Mouse (Mus musculus) stomach, embryonic 15.5 days (tissue): ENCODE measurements at regions not wholly inside any gene's neighbourhood (a gene's known extent, or its start where the extent isn't known, plus 50 kb on each side); places are given as distances from the start of the nearest gene placed in this dataset.
"Not testable (repeated sequence)": the region's sequence is repeated elsewhere in the genome, so short reads cannot be mapped to it uniquely, and the experiment has no call there.

Experiments
- ATAC-seq: fragments of 200-750 bp; cut with Nextera tagmentation; 2 replicates; pipeline ENCODE4 v1.8.0; 2017; ENCODE audit warnings: low read depth, moderate number of reproducible peaks, moderate TSS enrichment; ENCODE audit not compliant: insufficient read depth, low FRiP score
- H3K27ac ChIP-seq: fragments of 300-500 bp; sonication (generic); 2 replicates; pipeline ENCODE4 v1.5.1; 2015; ENCODE audit warnings: mild to moderate bottlenecking, inconsistent platforms
- H3K27me3 ChIP-seq: fragments of 300-500 bp; sonication (generic); replicated peaks from 2 replicates; pipeline ENCODE4 v1.6.1; 2015; ENCODE audit warnings: inconsistent platforms
- H3K36me3 ChIP-seq: fragments of 300-500 bp; sonication (generic); 2 replicates; pipeline ENCODE4 v1.6.1; 2015; ENCODE audit warnings: inconsistent platforms
- H3K4me1 ChIP-seq: fragments of 300-500 bp; sonication (generic); 2 replicates; pipeline ENCODE4 v1.6.1; 2015; ENCODE audit warnings: inconsistent platforms
- H3K4me2 ChIP-seq: fragments of 300-500 bp; sonication (generic); 2 replicates; pipeline ENCODE4 v1.6.1; 2015; ENCODE audit warnings: mild to moderate bottlenecking, inconsistent platforms
- H3K4me3 ChIP-seq: fragments of 300-500 bp; sonication (generic); replicated peaks from 2 replicates; pipeline ENCODE4 v1.5.1; 2015; ENCODE audit warnings: inconsistent platforms
- H3K9ac ChIP-seq: fragments of 300-500 bp; sonication (generic); 2 replicates; pipeline ENCODE4 v1.6.1; 2015; ENCODE audit warnings: inconsistent platforms
- H3K9me3 ChIP-seq: fragments of 300-500 bp; sonication (generic); 2 replicates; pipeline ENCODE4 v1.6.1; 2016; ENCODE audit warnings: inconsistent platforms
- WGBS: fragments of 180-500 bp; shearing (Covaris S2); methylation state at CpG from one replicate; pipeline ENCODE4 v1.1.7; 2015; 5-methylcytosine and 5-hydroxymethylcytosine counted together

- H3K36me3 ChIP-seq = no peaks in the 10 kb centered on the region
- no peak overlapping the region for H3K27ac ChIP-seq
- no peak overlapping the region for H3K9ac ChIP-seq
- no peaks in the 10 kb centered on the region for H3K4me1 ChIP-seq
- ATAC-seq = no peak
- 39% methylated on average over 5 of the region's 5 CpGs for WGBS
- no peaks in the 10 kb centered on the region for H3K9me3 ChIP-seq
- no peaks in the 10 kb centered on the region for H3K27me3 ChIP-seq
- H3K4me2 ChIP-seq = no peak overlapping the region
- H3K4me3 ChIP-seq = no peak overlapping the region
These were observed 153.8 kb downstream of the Cd109 start for GRCm38 (mm10) chr9:78769168-78769567.

GRCm38 (mm10) chr9:78773936-78774335 is 158.6 kb downstream of the Cd109 start:
- Histone ChIP-seq H3K4me1 (no peaks in the 10 kb centered on the region), H3K9ac (no peak overlapping the region), H3K4me3 (no peak overlapping the region), H3K9me3 (no peaks in the 10 kb centered on the region), H3K4me2 (no peak overlapping the region), H3K27ac (no peak overlapping the region), H3K36me3 (no peaks in the 10 kb centered on the region), H3K27me3 (no peaks in the 10 kb centered on the region)
- ATAC-seq = no peak
- WGBS = 49% methylated on average over 3 of the region's 3 CpGs

GRCm38 (mm10) chr9:78775462-78775861 is 160.1 kb downstream of the Cd109 start:
- no peak for ATAC-seq
- Histone ChIP-seq H3K36me3 (no peaks in the 10 kb centered on the region), H3K4me1 (no peaks in the 10 kb centered on the region), H3K27me3 (no peaks in the 10 kb centered on the region), H3K4me2 (no peak overlapping the region), H3K4me3 (no peak overlapping the region), H3K27ac (no peak overlapping the region), H3K9ac (no peak overlapping the region), H3K9me3 (no peaks in the 10 kb centered on the region)
- 13% methylated on average over 5 of the region's 5 CpGs for WGBS

GRCm38 (mm10) chr9:78780595-78780994 is 165.2 kb downstream of the Cd109 start:
- H3K27me3 ChIP-seq = no peaks in the 10 kb centered on the region
- ATAC-seq = no peak
- H3K4me1 ChIP-seq = no peaks in the 10 kb centered on the region
- no peak overlapping the region for H3K4me2 ChIP-seq
- H3K9ac ChIP-seq = no peak overlapping the region
- no peak overlapping the region for H3K4me3 ChIP-seq
- no peak overlapping the region for H3K27ac ChIP-seq
- no peaks in the 10 kb centered on the region for H3K36me3 ChIP-seq
- WGBS = 67% methylated on average over 4 of the region's 4 CpGs
- no peaks in the 10 kb centered on the region for H3K9me3 ChIP-seq

- H3K4me3 ChIP-seq = no peak overlapping the region
- 78% methylated on average over 4 of the region's 4 CpGs for WGBS
- no peaks in the 10 kb centered on the region for H3K36me3 ChIP-seq
- H3K27ac ChIP-seq = no peak overlapping the region
- no peaks in the 10 kb centered on the region for H3K27me3 ChIP-seq
- H3K9ac ChIP-seq = no peak overlapping the region
- H3K4me1 ChIP-seq = no peaks in the 10 kb centered on the region
- H3K9me3 ChIP-seq = no peaks in the 10 kb centered on the region
- no peak overlapping the region for H3K4me2 ChIP-seq
- ATAC-seq = no peak
These were observed 167.0 kb downstream of the Cd109 start for GRCm38 (mm10) chr9:78782297-78782696.

GRCm38 (mm10) chr9:78782860-78783259 is 167.5 kb downstream of the Cd109 start:
- H3K27ac ChIP-seq = no peak overlapping the region
- 71% methylated on average over 8 of the region's 8 CpGs for WGBS
- no peaks in the 10 kb centered on the region for H3K9me3 ChIP-seq
- H3K4me2 ChIP-seq = no peak overlapping the region
- no peaks in the 10 kb centered on the region for H3K27me3 ChIP-seq
- no peak overlapping the region for H3K4me3 ChIP-seq
- H3K9ac ChIP-seq = no peak overlapping the region
- H3K4me1 ChIP-seq = no peaks in the 10 kb centered on the region
- no peaks in the 10 kb centered on the region for H3K36me3 ChIP-seq
- no peak for ATAC-seq

GRCm38 (mm10) chr9:78787866-78788265 is 172.5 kb downstream of the Cd109 start:
- WGBS = 5% methylated on average over 1 of the region's 1 CpGs
- H3K9me3 ChIP-seq = no peaks in the 10 kb centered on the region
- ATAC-seq = 0 out of 2 replicates have a peak, but pooled peaks have one; percentile 35

GRCm38 (mm10) chr9:78789703-78790102 is 174.4 kb downstream of the Cd109 start:
- no peak overlapping the region for H3K4me2 ChIP-seq
- no peaks in the 10 kb centered on the region for H3K36me3 ChIP-seq
- no peak overlapping the region for H3K4me3 ChIP-seq
- no peaks in the 10 kb centered on the region for H3K9me3 ChIP-seq
- ATAC-seq = no peak
- no peak overlapping the region for H3K9ac ChIP-seq
- H3K27me3 ChIP-seq = no peaks in the 10 kb centered on the region
- H3K4me1 ChIP-seq = no peaks in the 10 kb centered on the region
- H3K27ac ChIP-seq = no peak overlapping the region

More at GRCm38 (mm10) chr9:78787866-78788265, 172.5 kb downstream of the Cd109 start:
- Histone ChIP-seq H3K36me3 (no peaks in the 10 kb centered on the region), H3K4me1 (no peaks in the 10 kb centered on the region), H3K27me3 (no peaks in the 10 kb centered on the region), H3K4me3 (no peak overlapping the region), H3K27ac (no peak overlapping the region), H3K9ac (no peak overlapping the region), H3K4me2 (no peak overlapping the region)

GRCm38 (mm10) chr9:78790155-78790554 is 174.8 kb downstream of the Cd109 start:
- no peak for ATAC-seq
- Histone ChIP-seq H3K4me2 (no peak overlapping the region), H3K9me3 (no peaks in the 10 kb centered on the region), H3K27me3 (no peaks in the 10 kb centered on the region), H3K4me3 (no peak overlapping the region), H3K4me1 (no peaks in the 10 kb centered on the region), H3K36me3 (no peaks in the 10 kb centered on the region), H3K27ac (no peak overlapping the region), H3K9ac (no peak overlapping the region)
- 71% methylated on average over 2 of the region's 2 CpGs for WGBS

- no peak overlapping the region for H3K27ac ChIP-seq
- H3K9me3 ChIP-seq = no peaks in the 10 kb centered on the region
- H3K4me1 ChIP-seq = no peaks in the 10 kb centered on the region
- WGBS = 53% methylated on average over 1 of the region's 1 CpGs
- no peaks in the 10 kb centered on the region for H3K27me3 ChIP-seq
- no peak for ATAC-seq
- H3K4me2 ChIP-seq = no peak overlapping the region
- H3K4me3 ChIP-seq = no peak overlapping the region
- H3K36me3 ChIP-seq = no peaks in the 10 kb centered on the region
- H3K9ac ChIP-seq = no peak overlapping the region
These were observed 180.5 kb downstream of the Cd109 start for GRCm38 (mm10) chr9:78795801-78796200.

GRCm38 (mm10) chr9:78817221-78817620 is 201.9 kb downstream of the Cd109 start:
- no peak overlapping the region for H3K4me3 ChIP-seq
- no peaks in the 10 kb centered on the region for H3K27me3 ChIP-seq
- no peak overlapping the region for H3K4me2 ChIP-seq
- H3K36me3 ChIP-seq = no peaks in the 10 kb centered on the region
- no peaks in the 10 kb centered on the region for H3K4me1 ChIP-seq
- no peak overlapping the region for H3K9ac ChIP-seq
- no peaks in the 10 kb centered on the region for H3K9me3 ChIP-seq
- H3K27ac ChIP-seq = no peak overlapping the region; the same call in 1 of the 2 replicates
- 55% methylated on average over 4 of the region's 4 CpGs for WGBS
- no peak for ATAC-seq

GRCm38 (mm10) chr9:78821554-78822212 is 206.3 kb downstream of the Cd109 start:
- H3K36me3 ChIP-seq, H3K27me3 ChIP-seq, H3K9me3 ChIP-seq, ATAC-seq, H3K4me1 ChIP-seq, H3K27ac ChIP-seq, H3K9ac ChIP-seq: not testable (repeated sequence)
- Histone ChIP-seq H3K4me3 (peak overlapping the region; percentile 35), H3K4me2 (peak overlapping the region; percentile 58)
- WGBS = 9% methylated on average over 43 of the region's 52 CpGs
